Mouse (Mus musculus) intestine, embryonic 15.5 days (tissue): ENCODE measurements around the gene Utp20. TPM values are rescaled to one million over a fixed set of nuclear protein-coding genes. Genes with fewer than 3 reads are reported as not detected.
"Not testable (repeated sequence)": the region's sequence is repeated elsewhere in the genome, so short reads cannot be mapped to it uniquely, and the experiment has no call there.

Experiments
- ATAC-seq: fragments of 200-750 bp; cut with Nextera tagmentation; 2 replicates; pipeline ENCODE4 v1.8.0; 2017; ENCODE audit warnings: moderate TSS enrichment, moderate library complexity
- H3K27ac ChIP-seq: fragments of 300-500 bp; sonication (generic); 2 replicates; pipeline ENCODE4 v1.5.1; 2015; ENCODE audit warnings: mild to moderate bottlenecking, inconsistent platforms
- H3K27me3 ChIP-seq: fragments of 300-500 bp; sonication (generic); replicated peaks from 2 replicates; pipeline ENCODE4 v1.6.1; 2015; ENCODE audit warnings: inconsistent platforms
- H3K36me3 ChIP-seq: fragments of 300-500 bp; sonication (generic); 2 replicates; pipeline ENCODE4 v1.6.1; 2015; ENCODE audit warnings: inconsistent platforms
- H3K4me1 ChIP-seq: fragments of 300-500 bp; sonication (generic); replicated peaks from 2 replicates; pipeline ENCODE4 v1.6.1; 2015; ENCODE audit warnings: inconsistent platforms
- H3K4me2 ChIP-seq: fragments of 300-500 bp; sonication (generic); replicated peaks from 2 replicates; pipeline ENCODE4 v1.6.1; 2015; ENCODE audit warnings: mild to moderate bottlenecking, inconsistent platforms
- H3K4me3 ChIP-seq: fragments of 300-500 bp; sonication (generic); replicated peaks from 2 replicates; pipeline ENCODE4 v1.5.1; 2015; ENCODE audit warnings: inconsistent platforms
- H3K9ac ChIP-seq: fragments of 300-500 bp; sonication (generic); 2 replicates; pipeline ENCODE4 v1.6.1; 2015; ENCODE audit warnings: inconsistent platforms
- H3K9me3 ChIP-seq: fragments of 300-500 bp; sonication (generic); 2 replicates; pipeline ENCODE4 v1.6.1; 2016; ENCODE audit warnings: inconsistent platforms
- WGBS: fragments of 180-500 bp; shearing (Covaris S2); methylation state at CpG from one replicate; pipeline ENCODE4 v1.1.7; 2015; 5-methylcytosine and 5-hydroxymethylcytosine counted together
- polyA plus RNA-seq: library from polyadenylated mRNA; unstranded; fragments of >200 nt; fragmentation: Nextera tagmentation; extraction: Ambion mirVana; gene quantifications from 2 replicates; pipeline ENCODE4 v1.2.1, GENCODE M21; 2015

Gene Utp20
- polyA plus RNA-seq, 1 experiment from 2014 or later: 15.9 TPM

DNA sequence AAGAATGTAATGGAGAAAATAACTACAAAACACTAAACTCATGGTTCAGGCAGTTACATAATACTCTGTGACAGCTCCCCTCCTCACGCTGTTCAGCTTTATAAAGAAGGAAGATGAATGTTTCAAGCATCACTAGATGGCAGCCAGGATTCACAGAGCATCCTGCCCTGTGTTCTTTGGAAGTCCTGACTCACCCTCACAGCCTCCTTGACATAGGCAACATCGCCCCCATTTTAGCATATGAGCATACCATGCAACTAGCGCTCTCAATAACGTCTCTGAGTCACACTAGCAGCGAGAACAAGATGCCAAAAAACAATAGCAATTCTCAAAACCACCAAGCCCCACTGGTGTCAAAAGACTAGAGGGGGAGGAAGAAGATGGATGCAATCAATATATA is 9.3 kb downstream of the Utp20 start:
- no peak overlapping the region for H3K27ac ChIP-seq
- no peak for ATAC-seq
- no peaks in the 10 kb centered on the region for H3K4me1 ChIP-seq
- H3K4me3 ChIP-seq: no peak overlapping the region
- no peaks in the 10 kb centered on the region for H3K9me3 ChIP-seq
- H3K36me3 ChIP-seq: peaks cover 30% of the 10 kb centered on the region
- H3K9ac ChIP-seq: no peak overlapping the region
- no peak overlapping the region for H3K4me2 ChIP-seq
- 92% methylated on average over 5 of the region's 5 CpGs for WGBS
- H3K27me3 ChIP-seq: no peaks in the 10 kb centered on the region

DNA sequence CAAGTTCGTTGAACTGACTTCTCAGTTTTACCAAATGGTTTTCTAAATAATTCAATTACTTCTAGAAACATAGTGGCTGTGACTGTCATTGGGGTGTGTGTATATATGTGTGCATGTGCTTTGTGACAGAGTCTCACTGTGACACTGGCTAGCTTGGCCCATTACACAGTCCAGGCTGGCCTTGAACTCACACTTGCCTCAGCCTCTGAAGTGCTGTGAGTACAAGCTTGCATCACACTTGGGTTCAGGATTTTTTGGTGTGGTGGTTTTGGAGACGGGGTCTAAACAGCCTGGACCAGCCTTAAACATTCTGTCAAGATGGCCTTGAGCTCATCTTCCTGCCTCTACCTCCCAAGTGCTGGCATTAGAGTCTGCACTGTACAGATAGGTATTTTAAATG is 11.3 kb downstream of the Utp20 start:
- Histone ChIP-seq H3K27ac (no peak overlapping the region), H3K9ac (no peak overlapping the region), H3K4me1 (no peaks in the 10 kb centered on the region), H3K4me3 (no peak overlapping the region), H3K4me2 (no peak overlapping the region), H3K36me3 (peaks cover 34% of the 10 kb centered on the region), H3K9me3 (no peaks in the 10 kb centered on the region), H3K27me3 (no peaks in the 10 kb centered on the region)
- WGBS: 92% methylated on average over 2 of the region's 2 CpGs
- ATAC-seq: no peak

DNA sequence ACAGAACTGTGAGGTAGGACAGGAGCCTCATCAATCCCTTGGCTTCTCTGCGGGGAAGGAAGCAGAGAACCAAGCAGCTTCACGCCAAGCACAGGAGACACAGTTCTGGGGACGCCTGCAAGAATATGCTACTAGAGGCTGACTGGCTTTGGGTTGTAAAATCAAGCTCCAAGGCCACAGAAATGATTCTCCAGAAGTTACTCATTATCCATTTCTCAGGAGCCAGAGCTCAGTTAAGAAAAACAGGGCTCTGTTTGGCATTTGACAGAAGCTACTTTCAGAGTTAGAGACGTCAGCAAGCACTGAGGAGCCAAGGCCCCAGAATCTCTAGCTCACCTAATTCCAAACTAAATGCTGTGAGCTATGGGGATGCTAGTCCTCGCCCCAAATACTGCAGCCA is 14.9 kb downstream of the Utp20 start:
- H3K36me3 ChIP-seq: peaks cover 28% of the 10 kb centered on the region
- 85% methylated on average over 5 of the region's 5 CpGs for WGBS
- no peaks in the 10 kb centered on the region for H3K9me3 ChIP-seq
- ATAC-seq: no peak
- H3K4me3 ChIP-seq: no peak overlapping the region
- H3K9ac ChIP-seq: no peak overlapping the region
- H3K4me1 ChIP-seq: no peaks in the 10 kb centered on the region
- H3K4me2 ChIP-seq: no peak overlapping the region
- H3K27me3 ChIP-seq: no peaks in the 10 kb centered on the region
- no peak overlapping the region for H3K27ac ChIP-seq

DNA sequence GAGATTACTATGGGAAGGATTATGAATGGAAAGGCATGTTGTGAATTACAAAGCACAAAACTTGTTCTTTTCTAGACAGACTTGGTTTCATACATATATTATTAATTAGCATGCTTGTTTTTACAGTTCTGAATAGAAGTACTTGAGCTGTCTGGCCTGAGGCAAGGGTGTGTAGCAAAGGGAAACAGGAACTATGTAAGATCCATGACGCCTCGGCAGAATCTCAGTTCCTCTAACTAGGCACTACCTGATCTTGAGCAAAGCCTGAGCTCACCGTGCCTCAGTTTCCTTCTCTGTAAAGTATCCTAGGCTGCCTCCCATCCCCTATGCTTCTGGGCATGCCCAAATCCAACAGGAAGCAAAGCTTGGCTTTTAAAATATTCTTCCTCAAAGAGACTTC is 24.4 kb downstream of the Utp20 start:
- Histone ChIP-seq H3K9me3 (no peaks in the 10 kb centered on the region), H3K27me3 (no peaks in the 10 kb centered on the region), H3K4me3 (no peak overlapping the region), H3K4me2 (no peak overlapping the region), H3K27ac (no peak overlapping the region), H3K4me1 (no peaks in the 10 kb centered on the region), H3K36me3 (peaks cover 6% of the 10 kb centered on the region), H3K9ac (no peak overlapping the region)
- 92% methylated on average over 3 of the region's 3 CpGs for WGBS
- ATAC-seq: no peak

DNA sequence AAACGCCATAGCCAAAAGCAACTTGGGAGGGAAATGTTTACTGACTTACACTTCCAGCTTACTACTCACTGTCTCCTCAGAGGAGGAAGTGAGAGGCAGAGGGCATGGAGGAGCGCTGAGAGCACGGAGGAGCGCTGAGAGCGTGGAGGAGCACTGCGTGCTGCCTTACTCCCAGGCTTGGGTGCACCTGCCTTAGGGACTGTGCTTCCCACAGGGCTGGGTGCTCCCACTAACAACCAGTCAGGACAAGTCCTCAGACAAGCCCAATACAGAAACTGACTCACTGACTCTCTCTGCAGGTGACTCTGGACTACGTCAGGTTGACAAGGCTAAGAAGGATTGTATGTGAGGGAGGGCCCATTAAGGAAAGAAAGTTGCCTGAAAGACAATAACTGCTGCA is 27.2 kb downstream of the Utp20 start:
- no peaks in the 10 kb centered on the region for H3K27me3 ChIP-seq
- H3K9ac ChIP-seq: no peak overlapping the region
- no peak overlapping the region for H3K4me3 ChIP-seq
- no peak for ATAC-seq
- no peaks in the 10 kb centered on the region for H3K4me1 ChIP-seq
- peaks cover 10% of the 10 kb centered on the region; the same call in 1 of the 2 replicates for H3K36me3 ChIP-seq
- H3K27ac ChIP-seq: no peak overlapping the region
- H3K4me2 ChIP-seq: no peak overlapping the region
- no peaks in the 10 kb centered on the region for H3K9me3 ChIP-seq
- 87% methylated on average over 7 of the region's 7 CpGs for WGBS

DNA sequence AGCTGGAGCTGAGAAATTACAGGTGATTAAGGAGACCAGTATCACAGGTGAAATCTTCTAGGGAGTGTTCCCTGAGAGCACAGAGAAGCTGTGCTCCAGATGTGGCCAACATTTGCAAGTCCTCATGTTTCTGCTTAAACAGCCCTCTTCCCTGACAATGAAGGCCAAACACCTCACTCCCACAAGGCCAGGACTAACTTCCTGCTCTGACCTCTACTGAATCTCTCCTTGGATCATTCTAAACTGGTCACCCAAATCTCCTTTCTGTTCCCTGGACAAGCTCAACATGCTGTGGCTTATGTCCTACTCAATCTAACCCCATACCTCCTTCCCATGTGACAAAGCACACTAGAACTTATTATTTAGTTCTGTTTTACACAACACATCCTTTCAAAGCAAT is 29.2 kb downstream of the Utp20 start:
- H3K36me3 ChIP-seq: peaks cover 10% of the 10 kb centered on the region; the same call in 1 of the 2 replicates
- H3K4me2 ChIP-seq: no peak overlapping the region
- 0 out of 2 replicates have a peak overlapping the region, but pooled peaks have one; percentile 7 for H3K27ac ChIP-seq
- ATAC-seq: peak; percentile 46
- H3K4me3 ChIP-seq: no peak overlapping the region
- H3K4me1 ChIP-seq: no peaks in the 10 kb centered on the region
- H3K27me3 ChIP-seq: no peaks in the 10 kb centered on the region
- H3K9me3 ChIP-seq: no peaks in the 10 kb centered on the region
- no peak overlapping the region for H3K9ac ChIP-seq

DNA sequence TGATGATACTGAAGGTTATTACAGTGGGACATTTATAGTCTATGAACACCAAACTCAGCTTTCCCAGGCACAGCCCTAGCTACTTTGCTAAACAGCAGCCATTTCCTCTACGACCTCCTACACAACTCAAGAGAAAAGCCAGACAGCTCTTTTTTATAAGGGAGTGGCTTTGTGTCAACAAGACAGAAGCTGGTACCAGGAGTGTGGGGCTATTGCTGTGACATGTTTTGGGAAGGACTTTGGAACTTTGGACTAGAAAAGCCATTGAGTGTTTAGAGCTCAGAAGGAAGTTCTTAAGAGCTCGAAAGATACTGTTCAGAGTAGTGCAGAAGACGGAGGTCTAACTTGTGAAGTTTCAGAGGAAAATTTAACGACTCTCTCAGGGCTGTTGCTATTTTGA is 29.7 kb downstream of the Utp20 start:
- H3K4me3 ChIP-seq: no peak overlapping the region
- H3K36me3 ChIP-seq: peaks cover 10% of the 10 kb centered on the region; the same call in 1 of the 2 replicates
- no peak overlapping the region for H3K4me2 ChIP-seq
- no peaks in the 10 kb centered on the region for H3K27me3 ChIP-seq
- peak; percentile 93 for ATAC-seq
- no peak overlapping the region for H3K9ac ChIP-seq
- H3K9me3 ChIP-seq: no peaks in the 10 kb centered on the region
- WGBS: 52% methylated on average over 4 of the region's 4 CpGs
- no peak overlapping the region for H3K27ac ChIP-seq
- H3K4me1 ChIP-seq: no peaks in the 10 kb centered on the region

DNA sequence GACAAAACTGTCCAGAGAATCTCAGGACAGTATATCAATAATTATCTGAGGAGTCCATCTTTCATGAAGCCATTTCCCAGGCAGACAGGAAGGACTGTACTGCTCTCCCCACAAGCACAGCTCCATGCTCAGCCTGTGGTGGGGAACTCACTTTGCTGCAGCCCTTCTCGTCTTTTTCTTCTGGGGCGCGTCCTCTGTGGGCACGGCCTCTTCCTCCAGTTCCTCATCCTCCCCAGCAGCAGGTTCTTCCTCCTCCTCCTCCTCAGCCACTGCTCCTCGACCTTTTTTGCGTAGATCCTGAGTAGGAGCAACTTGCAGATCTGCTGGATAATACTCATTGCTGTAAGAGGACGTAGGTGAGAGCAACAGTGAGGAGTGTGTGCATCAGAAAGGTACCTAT is 31.4 kb downstream of the Utp20 start:
- Histone ChIP-seq H3K4me1 (no peaks in the 10 kb centered on the region), H3K9ac (no peak overlapping the region), H3K4me3 (no peak overlapping the region), H3K4me2 (no peak overlapping the region), H3K27ac (no peak overlapping the region), H3K9me3 (no peaks in the 10 kb centered on the region), H3K27me3 (no peaks in the 10 kb centered on the region), H3K36me3 (peaks cover 10% of the 10 kb centered on the region; the same call in 1 of the 2 replicates)
- ATAC-seq: no peak
- 92% methylated on average over 7 of the region's 7 CpGs for WGBS

DNA sequence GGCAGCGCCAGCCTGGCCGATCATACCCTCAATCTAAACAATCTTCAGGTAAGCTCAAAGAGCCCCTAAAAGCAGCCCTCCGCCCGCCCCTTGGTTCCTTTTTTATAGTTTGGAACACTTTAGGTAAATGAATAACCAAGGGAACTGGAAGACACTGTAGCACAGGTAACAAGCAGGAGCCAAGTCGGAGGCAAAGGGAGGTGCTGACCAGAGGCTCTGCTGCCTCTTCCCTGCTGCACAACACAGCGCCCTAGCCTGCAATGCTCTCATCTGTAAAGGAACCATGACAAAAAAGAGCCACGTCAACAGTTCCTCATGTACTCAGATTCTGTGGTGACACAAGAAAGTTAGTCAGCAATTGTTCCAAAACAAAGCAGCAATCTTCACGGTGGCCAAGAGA is 32.0 kb downstream of the Utp20 start:
- WGBS: 77% methylated on average over 8 of the region's 8 CpGs

DNA sequence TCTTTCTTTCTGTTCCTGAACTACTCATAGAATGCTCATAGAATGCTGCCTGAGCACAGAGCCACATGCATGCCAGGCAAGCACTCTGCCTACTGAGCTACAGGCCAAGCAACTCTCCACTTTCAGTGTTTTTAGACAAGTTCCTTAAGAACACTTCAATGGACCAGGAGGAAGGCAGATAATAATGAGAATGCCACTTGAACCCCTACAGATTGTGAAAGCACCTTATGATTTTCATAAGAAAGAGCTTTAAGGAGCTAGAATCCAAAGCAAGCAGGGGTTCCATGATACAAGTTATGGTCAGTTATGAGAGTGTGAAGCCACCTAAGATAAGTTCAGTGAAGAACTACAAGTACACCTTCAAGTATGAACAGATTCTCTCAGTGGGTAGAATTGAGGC is 32.9 kb downstream of the Utp20 start:
- Histone ChIP-seq H3K4me3 (no peak overlapping the region), H3K9ac (no peak overlapping the region), H3K4me2 (no peak overlapping the region), H3K36me3 (peaks cover 10% of the 10 kb centered on the region; the same call in 1 of the 2 replicates), H3K4me1 (no peaks in the 10 kb centered on the region), H3K27ac (no peak overlapping the region), H3K9me3 (no peaks in the 10 kb centered on the region), H3K27me3 (no peaks in the 10 kb centered on the region)
- ATAC-seq: no peak

More for the DNA sequence above, 32.0 kb downstream of the Utp20 start:
- H3K4me1 ChIP-seq: no peaks in the 10 kb centered on the region
- H3K27me3 ChIP-seq: no peaks in the 10 kb centered on the region
- ATAC-seq: 0 out of 2 replicates have a peak, but pooled peaks have one; percentile 58
- H3K9me3 ChIP-seq: no peaks in the 10 kb centered on the region
- peaks cover 10% of the 10 kb centered on the region; the same call in 1 of the 2 replicates for H3K36me3 ChIP-seq
- H3K4me3 ChIP-seq: no peak overlapping the region
- no peak overlapping the region for H3K9ac ChIP-seq
- H3K4me2 ChIP-seq: no peak overlapping the region
- H3K27ac ChIP-seq: no peak overlapping the region

DNA sequence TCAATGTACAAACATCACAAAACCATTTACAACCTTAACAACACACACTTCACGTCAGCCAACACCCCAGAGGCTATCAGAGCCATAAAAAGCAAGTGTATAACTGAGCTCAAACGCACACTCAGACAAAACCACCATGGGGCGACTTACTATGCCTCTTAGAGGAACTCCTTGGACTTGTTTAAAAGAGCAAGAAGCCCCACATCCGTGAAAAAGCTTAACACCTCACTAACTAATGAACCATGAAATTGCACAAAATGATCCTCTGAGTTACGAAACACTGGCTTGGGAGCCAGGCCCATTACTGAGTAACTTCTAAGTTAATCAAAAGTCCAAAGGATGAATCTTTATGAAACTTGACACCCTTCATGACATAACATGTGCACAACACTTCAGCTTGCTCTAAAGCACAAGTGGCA is 42.1 kb downstream of the Utp20 start:
- Histone ChIP-seq H3K27ac (no peak overlapping the region), H3K36me3 (0 out of 2 replicates have a peak, but pooled peaks cover 5% of the 10 kb centered on the region), H3K27me3 (no peaks in the 10 kb centered on the region), H3K4me1 (no peaks in the 10 kb centered on the region), H3K9ac (no peak overlapping the region), H3K4me2 (no peak overlapping the region), H3K4me3 (no peak overlapping the region), H3K9me3 (no peaks in the 10 kb centered on the region)
- 61% methylated on average over 5 of the region's 5 CpGs for WGBS
- peak; percentile 92 for ATAC-seq

DNA sequence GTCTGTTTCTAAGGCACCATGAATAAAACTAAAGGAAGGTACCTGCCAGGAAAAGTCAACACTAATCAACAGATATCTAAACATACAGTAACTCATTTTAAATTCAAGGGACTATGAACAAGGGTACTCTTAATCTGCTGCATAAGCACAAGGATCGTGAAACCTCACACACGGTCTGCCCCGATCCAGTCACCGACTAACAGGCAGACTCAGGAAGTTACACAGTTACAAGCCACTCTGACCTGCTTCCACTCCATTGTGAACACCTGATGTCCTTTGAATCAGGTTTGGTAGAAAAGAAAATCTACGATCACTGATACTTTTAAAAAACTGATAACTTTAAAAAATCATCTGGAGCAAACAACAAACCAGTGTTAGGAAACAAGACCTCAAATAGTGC is 42.7 kb downstream of the Utp20 start:
- 0 out of 2 replicates have a peak, but pooled peaks have one; percentile 56 for ATAC-seq
- Histone ChIP-seq H3K9me3 (no peaks in the 10 kb centered on the region), H3K9ac (no peak overlapping the region), H3K4me1 (no peaks in the 10 kb centered on the region), H3K4me2 (no peak overlapping the region), H3K27ac (no peak overlapping the region), H3K4me3 (no peak overlapping the region), H3K27me3 (no peaks in the 10 kb centered on the region), H3K36me3 (0 out of 2 replicates have a peak, but pooled peaks cover 5% of the 10 kb centered on the region)
- WGBS: 85% methylated on average over 5 of the region's 5 CpGs

DNA sequence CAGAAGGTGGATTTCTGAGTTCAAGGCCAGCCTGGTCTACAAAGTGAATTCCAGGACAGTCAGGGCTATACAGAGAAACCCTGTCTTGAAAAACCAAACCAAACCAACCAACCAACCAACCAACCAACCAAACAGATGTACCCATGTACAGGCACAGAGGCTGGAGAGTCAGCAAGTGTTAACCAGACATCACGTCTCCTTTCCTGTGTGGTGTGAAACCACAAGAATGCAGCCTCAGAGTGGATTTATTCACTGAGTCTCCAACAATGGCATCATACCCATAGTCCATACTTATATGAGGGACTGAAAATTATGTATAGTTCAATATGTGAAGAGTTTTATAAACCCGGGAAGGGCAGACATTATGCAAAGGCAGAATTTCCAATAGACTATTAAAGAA is 43.5 kb downstream of the Utp20 start:
- H3K27me3 ChIP-seq, H3K4me3 ChIP-seq, H3K36me3 ChIP-seq, H3K9ac ChIP-seq, ATAC-seq, H3K4me1 ChIP-seq, H3K27ac ChIP-seq, H3K4me2 ChIP-seq, H3K9me3 ChIP-seq: not testable (repeated sequence)
- 93% methylated on average over 2 of the region's 2 CpGs for WGBS
